Mouse (Mus musculus) lung, adult 2 months (tissue): ENCODE data around the gene Slc9a6. TPM values are rescaled to one million over a fixed set of nuclear protein-coding genes. Genes with fewer than 3 reads are reported as not detected.

ENCODE experiments used
- DNase-seq: peaks from one replicate; pipeline ENCODE4 v3.0.0; 2022
- H3K4me1 ChIP-seq: fragments of 200-500 bp; 2 replicates; pipeline ENCODE4 v1.6.1; 2011; ENCODE audit warnings: low read length; ENCODE audit not compliant: control insufficient read depth, insufficient read depth
- H3K4me3 ChIP-seq: fragments of 200-500 bp; replicated peaks from 2 replicates; pipeline ENCODE3; 2011; ENCODE audit warnings: low read depth, mild to moderate bottlenecking, control low read depth, low read length; ENCODE audit errors: extremely low read depth
- CTCF ChIP-seq: fragments of 200-500 bp; IDR thresholded peaks from 2 replicates; pipeline ENCODE4 v1.5.1; 2011; ENCODE audit warnings: mild to moderate bottlenecking, low read length, control low read depth; ENCODE audit not compliant: insufficient read depth
- POLR2A ChIP-seq: fragments of 200-500 bp; IDR thresholded peaks from 2 replicates; pipeline ENCODE4 v1.6.1; 2011; ENCODE audit warnings: low read depth, mild to moderate bottlenecking, control low read depth, low read length, borderline replicate concordance; ENCODE audit errors: extremely low read depth
- WGBS: fragments of 180-500 bp; shearing (Covaris S2); methylation state at CpG from one replicate; pipeline ENCODE4 v1.1.7; 2018; 5-methylcytosine and 5-hydroxymethylcytosine counted together
- polyA plus RNA-seq: library from polyadenylated mRNA; depleted of rRNA; stranded (reverse); fragments of >200 nt; gene quantifications from 2 replicates; pipeline ENCODE4 v1.2.3, GENCODE M21; 2012

The Slc9a6 gene
- polyA plus RNA-seq, 1 experiment = 29.9 TPM

GRCm38 (mm10) chrX:56662316-56662715 lies 52.8 kb downstream of the Slc9a6 start:
- Histone ChIP-seq H3K4me3 (no peak overlapping the region), H3K4me1 (no peaks in the 10 kb centered on the region)
- TF ChIP-seq CTCF (no peak), POLR2A (no peak)
- no peak for DNase-seq
- WGBS = 86% methylated on average over 6 of the region's 6 CpGs

- WGBS = 71% methylated on average over 4 of the region's 4 CpGs
- TF ChIP-seq POLR2A (no peak), CTCF (no peak)
- no peak for DNase-seq
- H3K4me1 ChIP-seq = no peaks in the 10 kb centered on the region
- H3K4me3 ChIP-seq = no peak overlapping the region
Measured at GRCm38 (mm10) chrX:56663377-56663776, 53.8 kb downstream of the Slc9a6 start.

GRCm38 (mm10) chrX:56665226-56665973 lies 55.8 kb downstream of the Slc9a6 start:
- H3K4me1 ChIP-seq = no peaks in the 10 kb centered on the region
- 71% methylated on average over 8 of the region's 8 CpGs for WGBS
- TF ChIP-seq POLR2A (no peak), CTCF (no peak)
- H3K4me3 ChIP-seq = no peak overlapping the region
- DNase-seq = no peak

GRCm38 (mm10) chrX:56667296-56667695 lies 57.7 kb downstream of the Slc9a6 start:
- Histone ChIP-seq H3K4me3 (no peak overlapping the region), H3K4me1 (no peaks in the 10 kb centered on the region)
- DNase-seq = no peak
- WGBS = 68% methylated on average over 6 of the region's 6 CpGs
- TF ChIP-seq POLR2A (no peak), CTCF (no peak)

- Histone ChIP-seq H3K4me3 (no peak overlapping the region), H3K4me1 (no peaks in the 10 kb centered on the region)
- no peak for TF ChIP-seq CTCF
- TF ChIP-seq POLR2A = no peak
- no peak for DNase-seq
- WGBS = 78% methylated on average over 5 of the region's 5 CpGs
Measured at GRCm38 (mm10) chrX:56668051-56668450, 58.5 kb downstream of the Slc9a6 start.

GRCm38 (mm10) chrX:56668501-56668900 lies 58.9 kb downstream of the Slc9a6 start:
- DNase-seq = no peak
- WGBS = 67% methylated on average over 3 of the region's 3 CpGs
- TF ChIP-seq POLR2A = no peak
- TF ChIP-seq CTCF = no peak
- Histone ChIP-seq H3K4me1 (no peaks in the 10 kb centered on the region), H3K4me3 (no peak overlapping the region)

- no peak for DNase-seq
- TF ChIP-seq POLR2A = no peak
- no peak for TF ChIP-seq CTCF
- 61% methylated on average over 6 of the region's 6 CpGs for WGBS
- Histone ChIP-seq H3K4me1 (peaks cover 3% of the 10 kb centered on the region; the same call in 1 of the 2 replicates), H3K4me3 (no peak overlapping the region)
Measured at GRCm38 (mm10) chrX:56675556-56675955, 66.0 kb downstream of the Slc9a6 start.

- H3K4me1 ChIP-seq = peaks cover 3% of the 10 kb centered on the region; the same call in 1 of the 2 replicates
- no peak overlapping the region for H3K4me3 ChIP-seq
- TF ChIP-seq CTCF (no peak), POLR2A (no peak)
- no peak for DNase-seq
- WGBS = 73% methylated on average over 6 of the region's 6 CpGs
Measured at GRCm38 (mm10) chrX:56677736-56678135, 68.2 kb downstream of the Slc9a6 start.

GRCm38 (mm10) chrX:56679066-56679465 lies 69.5 kb downstream of the Slc9a6 start:
- Histone ChIP-seq H3K4me1 (peaks cover 3% of the 10 kb centered on the region; the same call in 1 of the 2 replicates), H3K4me3 (no peak overlapping the region)
- WGBS = 71% methylated on average over 6 of the region's 6 CpGs
- TF ChIP-seq POLR2A (no peak), CTCF (no peak)
- DNase-seq = no peak

- DNase-seq = no peak
- TF ChIP-seq CTCF = no peak
- TF ChIP-seq POLR2A = no peak
- no peak overlapping the region for H3K4me3 ChIP-seq
- WGBS = 76% methylated on average over 1 of the region's 1 CpGs
- H3K4me1 ChIP-seq = no peaks in the 10 kb centered on the region
Measured at GRCm38 (mm10) chrX:56682156-56682720, 72.7 kb downstream of the Slc9a6 start.
